Mouse (Mus musculus): ENCODE results near the gene Mrps12.
A peak's percentile ranks its signal among the peaks of the same experiment; 100 is the strongest.
"Not testable (repeated sequence)": the region's sequence is repeated elsewhere in the genome, so short reads cannot be mapped to it uniquely, and the experiment has no call there.

Mrps12 gene

DNA sequence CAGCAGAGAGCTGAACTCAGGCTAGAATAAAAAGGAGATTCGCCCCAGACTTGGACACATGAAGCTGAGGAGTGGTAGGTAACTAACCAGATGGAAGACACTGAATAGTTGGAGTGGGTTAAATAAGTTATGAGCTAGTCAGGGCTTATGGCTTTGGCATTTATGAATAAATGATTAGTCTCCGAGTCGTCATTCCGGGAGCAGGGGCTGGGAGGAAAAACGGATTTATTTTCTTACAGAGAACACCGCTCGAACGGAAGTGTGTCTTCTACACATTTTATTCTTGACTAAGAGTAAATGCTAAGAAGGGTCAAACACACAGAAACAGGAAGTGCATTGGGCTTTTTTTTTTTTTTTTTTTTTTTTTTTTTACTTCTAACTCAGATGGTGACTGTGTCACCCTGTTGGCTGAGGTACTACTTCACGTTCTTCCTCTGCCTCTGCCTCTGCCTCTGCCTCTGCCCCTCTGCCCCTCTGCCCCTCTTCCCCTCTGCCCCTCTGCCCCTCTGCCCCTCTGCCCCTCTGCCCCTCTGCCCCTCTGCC, 38.9 kb downstream of the Mrps12 start:
- no peak for DNase-seq

- not testable (repeated sequence) for DNase-seq
Measured at GRCm38 (mm10) chr7:28701306-28701705, 40.3 kb downstream of the Mrps12 start.

GRCm38 (mm10) chr7:28700269-28700668, 41.4 kb downstream of the Mrps12 start:
- no peak for DNase-seq

- no peak for DNase-seq
Measured at GRCm38 (mm10) chr7:28697277-28697676, 44.3 kb downstream of the Mrps12 start.

- no peak for DNase-seq
Measured at GRCm38 (mm10) chr7:28694966-28695511, 46.6 kb downstream of the Mrps12 start.

DNA sequence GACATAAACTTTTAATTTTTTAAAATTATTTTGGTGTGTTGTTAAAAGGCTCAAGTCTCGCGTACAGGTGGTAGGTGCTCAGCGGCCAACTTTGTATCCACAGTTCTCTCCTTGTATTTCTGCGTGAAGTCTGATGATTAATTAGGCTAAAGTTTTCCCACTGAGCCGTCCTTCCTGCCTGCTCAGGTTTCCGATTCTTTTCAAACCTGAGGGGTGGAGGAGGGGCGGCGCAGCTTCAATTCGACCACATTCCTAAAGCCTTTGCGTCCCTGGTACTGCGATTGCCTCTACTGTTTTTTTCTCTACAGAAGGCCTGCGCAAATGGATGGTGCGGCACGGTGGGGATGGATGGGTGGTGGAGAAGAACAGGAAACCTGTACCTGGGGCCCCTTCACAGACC, 47.2 kb downstream of the Mrps12 start:
- peak in 1 of 2 experiments; percentile 20 for DNase-seq

DNA sequence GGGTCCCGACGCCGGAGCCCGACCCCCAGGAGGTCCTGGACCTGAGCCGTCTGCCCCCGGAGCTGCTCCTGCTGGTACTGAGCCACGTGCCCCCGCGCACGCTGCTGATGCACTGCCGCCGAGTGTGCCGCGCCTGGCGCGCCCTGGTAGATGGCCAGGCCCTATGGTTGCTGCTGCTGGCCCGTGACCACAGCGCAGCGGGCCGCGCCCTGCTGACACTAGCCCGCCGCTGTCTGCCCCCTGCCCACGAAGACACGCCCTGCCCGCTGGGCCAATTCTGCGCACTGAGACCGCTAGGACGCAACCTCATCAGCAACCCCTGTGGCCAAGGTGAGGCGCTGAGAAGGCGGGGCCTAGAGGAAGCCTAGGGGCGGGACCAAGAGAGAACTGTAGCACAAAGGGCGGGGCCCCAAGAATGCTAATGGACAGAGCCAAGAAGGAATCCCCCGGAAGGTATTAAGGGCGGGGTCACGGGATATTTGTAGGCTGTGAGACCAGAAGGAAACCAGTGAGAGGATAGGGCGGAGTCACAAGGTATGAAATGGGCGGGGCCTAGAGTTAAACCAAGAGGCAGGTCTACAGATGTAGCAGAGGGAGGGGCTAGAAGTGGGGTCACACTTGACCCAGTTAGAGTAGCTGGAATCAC, 48.2 kb downstream of the Mrps12 start:
- peak; percentile 90 to 91 for DNase-seq

DNA sequence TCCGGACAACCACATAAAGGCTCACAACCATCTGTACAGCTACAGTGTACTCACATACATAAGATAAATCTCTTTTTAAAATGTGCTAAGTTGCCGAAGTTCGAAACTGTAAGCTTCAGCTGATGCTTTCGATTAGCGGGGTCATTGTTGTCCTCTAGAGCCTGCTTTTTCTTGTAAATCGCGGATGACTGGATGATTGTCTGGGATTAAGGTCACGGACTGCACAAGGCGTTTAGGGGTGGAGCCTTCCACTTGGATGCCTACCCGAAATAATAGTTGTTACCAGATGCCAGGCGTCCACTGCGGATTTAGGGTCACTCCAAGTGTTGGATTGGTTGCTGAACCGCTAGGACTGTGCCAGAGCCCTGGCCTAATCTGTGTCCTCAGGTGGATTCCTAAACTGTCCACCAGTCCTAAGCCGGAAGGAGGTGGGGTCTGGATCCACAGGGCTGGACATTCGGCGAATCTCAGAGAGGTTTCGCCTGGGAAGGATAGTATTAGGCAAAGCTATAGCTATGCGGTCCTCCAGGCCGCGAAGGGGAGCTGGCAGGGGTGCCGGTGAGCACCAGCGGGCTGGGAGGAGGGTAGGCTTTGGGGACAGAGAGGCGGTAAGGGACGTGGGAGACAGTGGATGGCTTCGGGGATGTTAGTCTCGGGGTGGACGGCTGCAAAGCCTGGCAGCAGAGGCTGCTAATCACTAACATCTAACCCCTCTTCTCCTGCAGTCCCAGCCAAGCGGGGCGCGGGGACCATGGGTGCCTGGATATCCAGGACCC, 48.9 kb downstream of the Mrps12 start, which contains the start of gene Fbxo27:
Fbxo27 (plus strand) TSS at position 305 of the 776 bp plus-strand sequence.
- peak; percentile 79 to 80 for DNase-seq

GRCm38 (mm10) chr7:28691075-28691474, 50.5 kb downstream of the Mrps12 start:
- DNase-seq, result no peak

Measured in cerebellum, postnatal 10 days (tissue).